Mouse (Mus musculus) frontal cortex, adult (tissue): ENCODE results near the gene Cyp26b1.
A peak's percentile ranks its signal among the peaks of the same experiment; 100 is the strongest.

Experiments
- ATAC-seq: cut with Nextera tagmentation; 2 replicates; pipeline ENCODE4 v1.9.2; 2017; ENCODE audit warnings: mild to moderate bottlenecking, moderate library complexity, mixed read lengths; ENCODE audit not compliant: low TSS enrichment

Gene Cyp26b1

GRCm38 (mm10) chr6:84562948-84563347 is 30.8 kb downstream of the Cyp26b1 start:
- no peak for ATAC-seq

- ATAC-seq = no peak
Observed at GRCm38 (mm10) chr6:84561171-84561570, 32.5 kb downstream of the Cyp26b1 start.

- ATAC-seq = no peak; the same call in 1 of the 2 replicates
Observed at GRCm38 (mm10) chr6:84549852-84550437, 43.8 kb downstream of the Cyp26b1 start.

GRCm38 (mm10) chr6:84545428-84545827 is 48.3 kb downstream of the Cyp26b1 start:
- ATAC-seq = peak; percentile 57; the same call in 1 of the 2 replicates

- no peak for ATAC-seq
Observed at GRCm38 (mm10) chr6:84544359-84544758, 49.3 kb downstream of the Cyp26b1 start.

GRCm38 (mm10) chr6:84543516-84543915 is 50.2 kb downstream of the Cyp26b1 start:
- ATAC-seq = no peak

- no peak for ATAC-seq
Observed at GRCm38 (mm10) chr6:84539924-84540323, 53.8 kb downstream of the Cyp26b1 start.

- no peak for ATAC-seq
Observed at GRCm38 (mm10) chr6:84538681-84539080, 55.0 kb downstream of the Cyp26b1 start.

GRCm38 (mm10) chr6:84537611-84538197 is 56.0 kb downstream of the Cyp26b1 start:
- ATAC-seq = peak; percentile 38; the same call in 1 of the 2 replicates

GRCm38 (mm10) chr6:84534944-84535343 is 58.8 kb downstream of the Cyp26b1 start:
- ATAC-seq = peak; percentile 70; the same call in 1 of the 2 replicates

GRCm38 (mm10) chr6:84529912-84530311 is 63.8 kb downstream of the Cyp26b1 start:
- no peak for ATAC-seq

- ATAC-seq = no peak
Observed at GRCm38 (mm10) chr6:84524901-84525601, 68.7 kb downstream of the Cyp26b1 start.
